Mouse (Mus musculus) CH12.LX (cell line): ENCODE measurements at regions not wholly inside any gene's neighbourhood (a gene's known extent, or its start where the extent isn't known, plus 50 kb on each side); places are given as distances from the start of the nearest gene placed in this dataset.

ENCODE experiments used
- DNase-seq: peaks from one replicate; pipeline ENCODE4 v3.0.0-alpha.2; 2013; ENCODE audit errors: extremely low read depth
- H3K27ac ChIP-seq: 2 replicates; pipeline ENCODE4 v1.5.1; 2012; ENCODE audit warnings: low read depth, mild to moderate bottlenecking, control low read depth, moderate library complexity; ENCODE audit not compliant: insufficient read depth
- H3K27me3 ChIP-seq: replicated peaks from 2 replicates; pipeline ENCODE3; 2012; ENCODE audit warnings: inconsistent platforms
- H3K36me3 ChIP-seq, 2 experiments: replicated peaks in 1 of 2; 2 replicates each; pipeline versions ENCODE3 to v1.6.1; 2012; ENCODE audit warnings: inconsistent platforms in 1 of 2, low read length in 1 of 2, mild to moderate bottlenecking in 1 of 2, mixed read lengths in 1 of 2, moderate library complexity in 1 of 2; ENCODE audit not compliant: control insufficient read depth in 1 of 2, insufficient read depth in 1 of 2
- H3K4me1 ChIP-seq, 2 experiments: 2 replicates each; pipeline ENCODE4 v1.6.1; 2012; ENCODE audit warnings: inconsistent platforms in 1 of 2, moderate library complexity in 1 of 2; ENCODE audit not compliant: insufficient read depth in 2 of 2, control insufficient read depth in 1 of 2
- H3K4me2 ChIP-seq: 2 replicates; pipeline ENCODE4 v1.6.1; 2012; ENCODE audit warnings: low read depth, mild to moderate bottlenecking, control low read depth; ENCODE audit not compliant: poor library complexity, insufficient read depth, severe bottlenecking
- H3K4me3 ChIP-seq, 3 experiments: fragments of 150-350 bp in 1 of 3; sonication (generic) in 1 of 3; replicated peaks in 1 of 3; 2 replicates each; pipeline versions ENCODE3 to v1.5.1; 2011 to 2012; ENCODE audit warnings: low read depth in 2 of 3, low read length in 2 of 3, mild to moderate bottlenecking in 2 of 3, moderate library complexity in 2 of 3, control low read depth in 1 of 3, improper control_type of control experiment in 1 of 3, inconsistent platforms in 1 of 3, mixed read lengths in 1 of 3; ENCODE audit not compliant: poor library complexity in 1 of 3
- H3K79me2 ChIP-seq: replicated peaks from 2 replicates; pipeline ENCODE4 v1.6.1; 2012; ENCODE audit warnings: mild to moderate bottlenecking, moderate library complexity; ENCODE audit not compliant: control insufficient read depth, poor library complexity, insufficient read depth, severe bottlenecking; ENCODE audit errors: extremely low read depth
- H3K9ac ChIP-seq: 2 replicates; pipeline ENCODE4 v1.6.1; 2012; ENCODE audit warnings: low read depth, mild to moderate bottlenecking, control low read depth, moderate library complexity; ENCODE audit not compliant: insufficient read depth
- H3K9me3 ChIP-seq: replicated peaks from 2 replicates; pipeline ENCODE3; 2012; ENCODE audit warnings: low read length, inconsistent platforms, mixed read lengths
- BHLHE40 ChIP-seq: IDR thresholded peaks from 2 replicates; pipeline ENCODE4 v1.6.1; 2011; ENCODE audit warnings: mild to moderate bottlenecking, low read depth, low read length, improper control_type of control experiment
- CHD1 ChIP-seq: IDR thresholded peaks from 2 replicates; pipeline ENCODE4 v1.6.1; 2012; ENCODE audit warnings: low read depth, low read length, improper control_type of control experiment, inconsistent platforms
- CTCF ChIP-seq, 2 experiments: IDR thresholded peaks in 1 of 2; conservative IDR thresholded peaks in 1 of 2; 2 replicates each; pipeline ENCODE4 v1.5.1; 2011 to 2012; ENCODE audit warnings: low read depth in 2 of 2, low read length in 2 of 2, improper control_type of control experiment in 1 of 2, inconsistent platforms in 1 of 2, mild to moderate bottlenecking in 1 of 2, moderate library complexity in 1 of 2
- E2F4 ChIP-seq: IDR thresholded peaks from 2 replicates; pipeline ENCODE4 v1.6.1; 2011; ENCODE audit warnings: low read depth, low read length, improper control_type of control experiment; ENCODE audit not compliant: insufficient replicate concordance
- EP300 ChIP-seq: IDR thresholded peaks from 2 replicates; pipeline ENCODE4 v1.6.1; 2011; ENCODE audit warnings: low read length, improper control_type of control experiment
- ETS1 ChIP-seq: conservative IDR thresholded peaks from 2 replicates; pipeline ENCODE4 v1.6.1; 2012; ENCODE audit warnings: low read depth, mild to moderate bottlenecking, inconsistent platforms, low read length, improper control_type of control experiment, moderate library complexity
- HCFC1 ChIP-seq: IDR thresholded peaks from 2 replicates; pipeline ENCODE4 v1.6.1; 2012; ENCODE audit warnings: low read depth, mild to moderate bottlenecking, inconsistent platforms, low read length, improper control_type of control experiment
- JUN ChIP-seq: IDR thresholded peaks from 2 replicates; pipeline ENCODE4 v1.6.1; 2011; ENCODE audit warnings: low read depth, mild to moderate bottlenecking, low read length, improper control_type of control experiment, moderate library complexity; ENCODE audit not compliant: insufficient read depth
- KAT2A ChIP-seq: IDR thresholded peaks from 2 replicates; pipeline ENCODE4 v1.6.1; 2012; ENCODE audit warnings: low read length, improper control_type of control experiment, inconsistent platforms; ENCODE audit not compliant: insufficient replicate concordance
- MAFK ChIP-seq: IDR thresholded peaks from 2 replicates; pipeline ENCODE4 v1.6.1; 2011; ENCODE audit warnings: low read length, improper control_type of control experiment; ENCODE audit not compliant: insufficient replicate concordance
- MAX ChIP-seq: IDR thresholded peaks from 2 replicates; pipeline ENCODE4 v1.6.1; 2011; ENCODE audit warnings: low read length, improper control_type of control experiment
- MAZ ChIP-seq: IDR thresholded peaks from 2 replicates; pipeline ENCODE4 v1.6.1; 2012; ENCODE audit warnings: low read depth, mild to moderate bottlenecking, inconsistent platforms, low read length, improper control_type of control experiment, moderate library complexity
- MEF2A ChIP-seq: IDR thresholded peaks from 2 replicates; pipeline ENCODE4 v1.6.1; 2014; ENCODE audit warnings: low read depth, mild to moderate bottlenecking, inconsistent platforms, low read length, improper control_type of control experiment, borderline replicate concordance
- MXI1 ChIP-seq: IDR thresholded peaks from 2 replicates; pipeline ENCODE4 v1.6.1; 2011; ENCODE audit warnings: mild to moderate bottlenecking, low read depth, low read length, improper control_type of control experiment
- NELFE ChIP-seq: IDR thresholded peaks from 2 replicates; pipeline ENCODE4 v1.6.1; 2011; ENCODE audit warnings: low read depth, low read length, improper control_type of control experiment
- NRF1 ChIP-seq: IDR thresholded peaks from 2 replicates; pipeline ENCODE4 v1.6.1; 2014; ENCODE audit warnings: low read depth, mild to moderate bottlenecking, inconsistent platforms, low read length, improper control_type of control experiment, moderate library complexity
- PAX5 ChIP-seq: IDR thresholded peaks from 2 replicates; pipeline ENCODE4 v1.6.1; 2012; ENCODE audit warnings: low read length, inconsistent platforms, mixed read lengths
- RAD21 ChIP-seq: IDR thresholded peaks from 2 replicates; pipeline ENCODE4 v1.6.1; 2011; ENCODE audit warnings: low read depth, mild to moderate bottlenecking, low read length, improper control_type of control experiment, moderate library complexity
- SIN3A ChIP-seq: IDR thresholded peaks from 2 replicates; pipeline ENCODE4 v1.6.1; 2012; ENCODE audit warnings: low read length, improper control_type of control experiment, inconsistent platforms
- SMC3 ChIP-seq: IDR thresholded peaks from 2 replicates; pipeline ENCODE4 v1.6.1; 2011; ENCODE audit warnings: low read depth, low read length, improper control_type of control experiment
- TBP ChIP-seq: conservative IDR thresholded peaks from 2 replicates; pipeline ENCODE4 v1.6.1; 2011; ENCODE audit warnings: low read depth, low read length, improper control_type of control experiment
- UBTF ChIP-seq: IDR thresholded peaks from 2 replicates; pipeline ENCODE4 v1.6.1; 2012; ENCODE audit warnings: low read depth, mild to moderate bottlenecking, inconsistent platforms, low read length, improper control_type of control experiment, moderate library complexity
- USF2 ChIP-seq: conservative IDR thresholded peaks from 2 replicates; pipeline ENCODE4 v1.6.1; 2011; ENCODE audit warnings: low read depth, low read length, improper control_type of control experiment
- ZC3H11A ChIP-seq: IDR thresholded peaks from 2 replicates; pipeline ENCODE4 v1.6.1; 2012; ENCODE audit warnings: low read depth, mild to moderate bottlenecking, inconsistent platforms, low read length, improper control_type of control experiment
- ZKSCAN1 ChIP-seq: IDR thresholded peaks from 2 replicates; pipeline ENCODE4 v1.6.1; 2012; ENCODE audit warnings: low read depth, inconsistent platforms, low read length, improper control_type of control experiment, borderline replicate concordance
- ZMIZ1 ChIP-seq: IDR thresholded peaks from 2 replicates; pipeline ENCODE4 v1.6.1; 2012; ENCODE audit warnings: low read depth, mild to moderate bottlenecking, inconsistent platforms, low read length, improper control_type of control experiment
- dilution Hi-C: fragments of 300-500 bp; cut with MboI; formaldehyde crosslinking; loops from 2 replicates; pipeline ENCODE4 v1.14.3; 2020; ENCODE audit warnings: low sequenced_read_pairs; ENCODE audit not compliant: extremely low pct_unique_long_range_greater_than_20kb, extremely low pct_ligation_motif_present
- in situ Hi-C: fragments of 300-500 bp; cut with MboI; formaldehyde crosslinking; loops from 3 replicates; pipeline ENCODE4 v1.14.3; 2019; ENCODE audit warnings: low sequenced_read_pairs, low pct_ligation_motif_present, low pct_unique_long_range_greater_than_20kb, mixed read lengths

DNA sequence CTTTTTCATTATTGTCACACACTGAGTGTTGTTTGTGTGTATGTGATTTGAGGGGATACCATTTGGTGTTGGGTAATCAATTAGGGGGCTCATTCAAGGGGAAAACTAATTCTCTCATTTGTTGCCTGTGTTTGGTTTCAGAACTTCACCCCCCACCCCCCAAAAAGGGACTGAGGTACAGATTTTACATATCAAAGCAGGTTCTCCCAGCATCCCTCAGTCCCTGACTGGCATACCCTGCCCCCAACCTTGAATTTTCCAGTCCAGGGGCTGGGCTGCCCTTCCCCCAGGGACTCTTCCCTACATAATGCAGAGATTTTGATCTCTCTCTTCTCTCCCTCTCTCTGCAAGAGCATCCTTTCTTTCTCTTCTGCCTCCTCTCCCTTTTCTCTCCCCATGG lies 155.5 kb downstream of the Dusp6 start:
- Histone ChIP-seq H3K36me3 (no peaks in the 10 kb centered on the region), H3K27me3 (no peaks in the 10 kb centered on the region), H3K4me3 (no peak overlapping the region), H3K9me3 (no peaks in the 10 kb centered on the region), H3K9ac (no peak overlapping the region), H3K79me2 (no peaks in the 10 kb centered on the region), H3K4me2 (no peak overlapping the region), H3K4me1 (peaks cover 0 to 5% of the 10 kb centered on the region in 2 experiments; a peak in 2 of 4 replicates), H3K27ac (no peak overlapping the region)
- in situ Hi-C loops (no loop called here), dilution Hi-C loops (no loop called here)
- no peak for TF ChIP-seq MAX
- TF ChIP-seq TBP = no peak
- TF ChIP-seq MEF2A = no peak
- no peak for TF ChIP-seq NRF1
- no peak for TF ChIP-seq SMC3
- no peak for TF ChIP-seq ZMIZ1
- TF ChIP-seq MXI1 = no peak
- TF ChIP-seq SIN3A = no peak
- TF ChIP-seq CTCF (conservative IDR thresholded peaks at IDR 0.05 in 1 of 2, IDR thresholded peaks at IDR 0.05 in 1 of 2; ENCODE audit: low read depth in 2 of 2, low read length in 2 of 2) = no peak
- TF ChIP-seq UBTF = no peak
- no peak for DNase-seq

DNA sequence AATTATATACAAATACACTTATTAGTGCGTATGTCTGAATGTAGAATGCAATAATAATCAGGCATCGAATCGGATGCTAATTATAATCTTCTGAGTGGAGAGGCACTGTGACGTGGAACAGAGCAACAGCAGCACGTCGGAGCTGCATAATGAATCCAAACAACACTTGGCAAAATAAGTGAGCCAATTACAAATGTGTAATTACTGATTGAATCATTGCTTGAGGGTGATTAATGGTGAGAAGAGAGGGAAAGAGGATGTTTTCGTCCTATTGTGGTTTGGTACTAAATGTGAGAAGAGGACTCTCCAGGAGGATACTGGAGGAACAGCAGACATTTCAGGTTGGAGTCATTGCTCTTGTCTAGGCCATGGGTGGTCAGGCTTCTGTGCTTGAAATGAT lies 156.5 kb downstream of the Dusp6 start:
- Histone ChIP-seq H3K9me3 (no peaks in the 10 kb centered on the region), H3K79me2 (no peaks in the 10 kb centered on the region), H3K27me3 (no peaks in the 10 kb centered on the region), H3K27ac (no peak overlapping the region), H3K4me2 (no peak overlapping the region), H3K4me3 (no peak overlapping the region), H3K9ac (no peak overlapping the region), H3K4me1 (peaks cover 0 to 5% of the 10 kb centered on the region in 2 experiments; a peak in 2 of 4 replicates), H3K36me3 (no peaks in the 10 kb centered on the region)
- TF ChIP-seq ZKSCAN1 = no peak
- no peak for TF ChIP-seq UBTF
- no peak for TF ChIP-seq EP300
- TF ChIP-seq E2F4 = no peak
- TF ChIP-seq MAFK = no peak
- no peak for TF ChIP-seq USF2
- TF ChIP-seq PAX5 = no peak
- TF ChIP-seq ZC3H11A = no peak
- dilution Hi-C loops = no loop called here
- in situ Hi-C loops = no loop called here
- no peak for DNase-seq

DNA sequence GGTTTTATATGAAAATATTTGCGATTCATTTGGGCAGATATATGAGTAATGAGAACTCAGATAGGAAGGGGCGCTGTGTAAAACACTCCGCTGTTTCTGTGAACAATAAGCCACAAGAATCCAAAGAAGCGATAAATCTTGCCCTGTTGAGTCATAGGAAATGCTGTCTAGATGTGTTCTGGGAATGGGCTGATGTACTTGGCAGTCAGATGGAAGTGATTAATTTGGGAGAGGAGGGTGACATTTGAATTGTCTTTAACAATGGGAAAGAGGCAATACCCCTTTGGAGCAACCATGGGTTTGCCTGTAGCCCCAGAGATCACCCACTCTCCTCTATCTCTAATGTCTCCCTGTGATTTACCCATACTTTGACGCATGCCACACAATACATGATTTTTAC lies 160.4 kb downstream of the Dusp6 start:
- DNase-seq = no peak
- H3K9ac ChIP-seq = no peak overlapping the region
- H3K4me1 ChIP-seq = peaks cover 0 to 3% of the 10 kb centered on the region in 2 experiments; a peak in 2 of 4 replicates
- TF ChIP-seq KAT2A = no peak
- no peak for TF ChIP-seq ZMIZ1
- no peak for TF ChIP-seq MAFK
- no peak for TF ChIP-seq NELFE
- no peak for TF ChIP-seq JUN
- no peak for TF ChIP-seq CHD1
- no peak for TF ChIP-seq BHLHE40
- no peak for TF ChIP-seq MAX
- no peak for TF ChIP-seq ETS1
- TF ChIP-seq MAZ = no peak
- no peak for TF ChIP-seq HCFC1
- no peak for TF ChIP-seq USF2
- no peak for TF ChIP-seq RAD21
- no peak for TF ChIP-seq EP300
- no peak for TF ChIP-seq SMC3
- TF ChIP-seq MXI1 = no peak
- TF ChIP-seq E2F4 = no peak
- no peak for TF ChIP-seq UBTF
- TF ChIP-seq SIN3A = no peak
- TF ChIP-seq, all 38 proteins: peak for 0
- Histone ChIP-seq H3K27me3 (no peaks in the 10 kb centered on the region), H3K36me3 (no peaks in the 10 kb centered on the region), H3K9me3 (no peaks in the 10 kb centered on the region), H3K27ac (no peak overlapping the region), H3K4me3 (no peak overlapping the region), H3K79me2 (no peaks in the 10 kb centered on the region), H3K4me2 (no peak overlapping the region)
- in situ Hi-C loops = no loop called here
- dilution Hi-C loops = no loop called here
